Mouse (Mus musculus) lung, adult 2 months (tissue): ENCODE measurements around the gene Slc16a4.

Experiments used
- CTCF ChIP-seq: fragments of 200-500 bp; IDR thresholded peaks from 2 replicates; pipeline ENCODE4 v1.5.1; 2011; ENCODE audit warnings: mild to moderate bottlenecking, low read length, control low read depth; ENCODE audit not compliant: insufficient read depth
- POLR2A ChIP-seq: fragments of 200-500 bp; IDR thresholded peaks from 2 replicates; pipeline ENCODE4 v1.6.1; 2011; ENCODE audit warnings: low read depth, mild to moderate bottlenecking, control low read depth, low read length, borderline replicate concordance; ENCODE audit errors: extremely low read depth

DNA sequence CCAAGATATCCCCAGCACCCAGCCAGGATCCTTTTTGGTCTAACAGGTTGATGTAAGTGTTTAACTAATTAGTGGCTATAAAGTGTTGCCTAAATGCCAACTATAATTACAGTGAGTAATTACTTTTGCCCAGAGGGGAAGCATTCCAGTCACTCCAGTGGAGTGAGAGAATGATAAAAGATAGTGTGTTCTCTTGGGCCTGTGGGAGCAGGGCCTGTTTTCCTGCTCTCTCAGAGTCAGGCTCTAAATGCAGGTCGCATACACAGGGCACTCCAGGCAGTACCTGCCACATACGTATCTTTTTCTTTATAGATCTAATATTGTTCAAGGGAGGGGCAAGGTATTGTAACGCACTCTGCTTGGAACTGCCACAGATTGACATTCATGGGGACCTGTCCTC lies 60.7 kb downstream of the Slc16a4 start:
- TF ChIP-seq POLR2A, result no peak
- TF ChIP-seq CTCF, result no peak
